Mouse (Mus musculus) yolk sac, embryonic 10.5 days (tissue): ENCODE results near the gene Sgpp1.
"Not testable (repeated sequence)": the region's sequence is repeated elsewhere in the genome, so short reads cannot be mapped to it uniquely, and the experiment has no call there.

Experiments
- DNase-seq: peaks from one replicate; pipeline ENCODE4 v3.0.0-alpha.2; 2017; ENCODE audit warnings: low spot score

The Sgpp1 gene

GRCm38 (mm10) chr12:75731927-75732443 is 3.5 kb downstream of the Sgpp1 start:
- DNase-seq = no peak

GRCm38 (mm10) chr12:75731508-75731907 is 4.0 kb downstream of the Sgpp1 start:
- no peak for DNase-seq

- no peak for DNase-seq
Observed at GRCm38 (mm10) chr12:75730458-75730857, 5.1 kb downstream of the Sgpp1 start.

GRCm38 (mm10) chr12:75729876-75730275 is 5.7 kb downstream of the Sgpp1 start:
- DNase-seq = no peak

GRCm38 (mm10) chr12:75727333-75728125 is 8.0 kb downstream of the Sgpp1 start:
- no peak for DNase-seq

GRCm38 (mm10) chr12:75726349-75726861 is 9.1 kb downstream of the Sgpp1 start:
- DNase-seq = no peak

GRCm38 (mm10) chr12:75724621-75725324 is 10.8 kb downstream of the Sgpp1 start:
- DNase-seq = no peak

- DNase-seq = no peak
Observed at GRCm38 (mm10) chr12:75723839-75724463, 11.6 kb downstream of the Sgpp1 start.

GRCm38 (mm10) chr12:75721941-75722340 is 13.6 kb downstream of the Sgpp1 start:
- DNase-seq = no peak

- DNase-seq = no peak
Observed at GRCm38 (mm10) chr12:75721006-75721405, 14.5 kb downstream of the Sgpp1 start.

- no peak for DNase-seq
Observed at GRCm38 (mm10) chr12:75713596-75713995, 21.9 kb downstream of the Sgpp1 start.

GRCm38 (mm10) chr12:75712905-75713304 is 22.6 kb downstream of the Sgpp1 start:
- DNase-seq = not testable (repeated sequence)

GRCm38 (mm10) chr12:75710596-75711376 is 24.7 kb downstream of the Sgpp1 start:
- no peak for DNase-seq

- DNase-seq = no peak
Observed at GRCm38 (mm10) chr12:75709506-75709905, 26.0 kb downstream of the Sgpp1 start.

- peak; percentile 19 for DNase-seq
Observed at GRCm38 (mm10) chr12:75706670-75707069, 28.9 kb downstream of the Sgpp1 start.

GRCm38 (mm10) chr12:75702739-75703122 is 32.8 kb downstream of the Sgpp1 start:
- no peak for DNase-seq

- no peak for DNase-seq
Observed at GRCm38 (mm10) chr12:75702084-75702738, 33.3 kb downstream of the Sgpp1 start.

- DNase-seq = peak; percentile 34
Observed at GRCm38 (mm10) chr12:75701173-75702083, 34.1 kb downstream of the Sgpp1 start.

- DNase-seq = no peak
Observed at GRCm38 (mm10) chr12:75698692-75699091, 36.8 kb downstream of the Sgpp1 start.

- DNase-seq = not testable (repeated sequence)
Observed at GRCm38 (mm10) chr12:75695845-75696244, 39.7 kb downstream of the Sgpp1 start.
